Comparison of ENCODE assay signal across 8 mouse cellular contexts in genomic region chr5:4755326-4755725, GRCm38 (mm10). TPM values are rescaled to one million over a fixed set of nuclear protein-coding genes. Genes with fewer than 3 reads are reported as not detected.
A peak's percentile ranks its signal among the peaks of the same experiment; 100 is the strongest.
DNase-seq lines count a peak whose midpoint lies in the region; ATAC-seq and TF ChIP-seq lines count a peak whose summit lies in the region.
"Had no signal": no experiment of that assay in that cellular context is flagged by ENCODE, and none has a peak within 500 bp of the region (broad histone marks: within the 10 kb centered on the region; RNA-seq: fewer than 3 reads in every experiment).

No protein-coding gene starts in this region.

- no peaks in the 10 kb centered on the region for H3K27me3 ChIP-seq in forebrain, embryonic 12.5 days
- no peaks in the 10 kb centered on the region; the same call in 1 of the 2 replicates for H3K27me3 ChIP-seq in intestine, embryonic 15.5 days (replicated peaks)
- H3K27me3 ChIP-seq in neural tube, embryonic 12.5 days (replicated peaks): peaks cover 22% of the 10 kb centered on the region
- H3K27me3 ChIP-seq in thymus, adult 2 months (ENCODE audit: control insufficient read depth, insufficient read depth, low read length): peaks cover 3% of the 10 kb centered on the region; the same call in 1 of the 2 replicates

- intact Hi-C loops in left cerebral cortex, postnatal 4 days (cut with DNase I): loop anchor here (10.0 kb wide), 2 partner anchors 159 to 491 kb away; no protein-coding TSS in a partner anchor

- ATAC-seq in forebrain, embryonic 12.5 days (ENCODE audit: low FRiP score): no peak
- no peak for ATAC-seq in intestine, embryonic 15.5 days
- no peak for ATAC-seq in neural tube, embryonic 12.5 days (ENCODE audit: low FRiP score, low read depth)

- H3K36me3 ChIP-seq in forebrain, embryonic 12.5 days (replicated peaks): no peaks in the 10 kb centered on the region
- no peaks in the 10 kb centered on the region for H3K36me3 ChIP-seq in intestine, embryonic 15.5 days
- no peaks in the 10 kb centered on the region for H3K36me3 ChIP-seq in neural tube, embryonic 12.5 days
- no peaks in the 10 kb centered on the region for H3K36me3 ChIP-seq in thymus, adult 2 months (ENCODE audit: control insufficient read depth, insufficient read depth, low read length)

- no peak for TF ChIP-seq POLR2A in thymus, adult 2 months (IDR thresholded peaks at IDR 0.05; ENCODE audit: control insufficient read depth, extremely low read depth, insufficient read depth, low read length, poor library complexity)

- DNase-seq in layer of hippocampus, adult 2 months (ENCODE audit: low spot score in 2 of 2): no peak
- no peak for DNase-seq in layer of hippocampus, adult 11-12 months (ENCODE audit: low spot score)
- DNase-seq in left cerebral cortex, postnatal 4 days: no peak
- DNase-seq in thymus, adult 2 months: no peak
- DNase-seq: thymus, postnatal 25 days had no signal

- no peak overlapping the region for H3K27ac ChIP-seq in layer of hippocampus, adult 2 months
- peak overlapping the region; percentile 31; the same call in 1 of the 2 replicates for H3K27ac ChIP-seq in forebrain, embryonic 12.5 days
- no peak overlapping the region for H3K27ac ChIP-seq in intestine, embryonic 15.5 days
- no peak overlapping the region for H3K27ac ChIP-seq in neural tube, embryonic 12.5 days
- no peak overlapping the region for H3K27ac ChIP-seq in thymus, adult 2 months (ENCODE audit: control insufficient read depth, insufficient read depth, low read length)

- H3K9ac ChIP-seq in forebrain, embryonic 12.5 days: peak overlapping the region; percentile 95
- H3K9ac ChIP-seq in intestine, embryonic 15.5 days: peak overlapping the region; percentile 86
- H3K9ac ChIP-seq in neural tube, embryonic 12.5 days: peak overlapping the region; percentile 84; the same call in 1 of the 2 replicates

- H3K4me1 ChIP-seq in forebrain, embryonic 12.5 days: peaks cover 31% of the 10 kb centered on the region
- peaks cover 14% of the 10 kb centered on the region; the same call in 1 of the 2 replicates for H3K4me1 ChIP-seq in intestine, embryonic 15.5 days (replicated peaks)
- H3K4me1 ChIP-seq in neural tube, embryonic 12.5 days: peaks cover 25% of the 10 kb centered on the region
- no peaks in the 10 kb centered on the region for H3K4me1 ChIP-seq in thymus, adult 2 months (replicated peaks; ENCODE audit: control insufficient read depth, insufficient read depth, low read length)

- no peak for TF ChIP-seq CTCF in layer of hippocampus, adult 2 months (conservative IDR thresholded peaks at IDR 0.05)
- no peak for TF ChIP-seq CTCF in thymus, adult 2 months (IDR thresholded peaks at IDR 0.05; ENCODE audit: borderline replicate concordance, control insufficient read depth, extremely low read depth, insufficient read depth, low read length, poor library complexity)

- 29% methylated on average over 11 of the region's 11 CpGs for WGBS in forebrain, embryonic 12.5 days
- WGBS in intestine, embryonic 15.5 days: 45% methylated on average over 11 of the region's 11 CpGs
- 36% methylated on average over 11 of the region's 11 CpGs for WGBS in neural tube, embryonic 12.5 days
- WGBS in thymus, adult 2 months: 66% methylated on average over 11 of the region's 11 CpGs

- H3K4me2 ChIP-seq in forebrain, embryonic 12.5 days: peak overlapping the region; percentile 96
- peak overlapping the region; percentile 93 for H3K4me2 ChIP-seq in intestine, embryonic 15.5 days (replicated peaks)
- H3K4me2 ChIP-seq in neural tube, embryonic 12.5 days (replicated peaks): peak overlapping the region; percentile 98

- peak overlapping the region; percentile 88 for H3K4me3 ChIP-seq in layer of hippocampus, adult 2 months
- H3K4me3 ChIP-seq in forebrain, embryonic 12.5 days (replicated peaks): peak overlapping the region; percentile 72
- peak overlapping the region; percentile 86 for H3K4me3 ChIP-seq in intestine, embryonic 15.5 days (replicated peaks)
- H3K4me3 ChIP-seq in neural tube, embryonic 12.5 days: peak overlapping the region; percentile 74
- no peak overlapping the region for H3K4me3 ChIP-seq in thymus, adult 2 months (ENCODE audit: control insufficient read depth, insufficient read depth, low read length)

- H3K9me3 ChIP-seq in forebrain, embryonic 12.5 days: no peaks in the 10 kb centered on the region
- no peaks in the 10 kb centered on the region for H3K9me3 ChIP-seq in intestine, embryonic 15.5 days
- H3K9me3 ChIP-seq in neural tube, embryonic 12.5 days: no peaks in the 10 kb centered on the region

RNA-seq across cellular contexts. Expression of gene Fzd1, which starts 2.5 kb away (rescaled TPM):
- total RNA-seq in layer of hippocampus, adult 2 months (2021): 1 to 10 TPM; 9.3 to 9.4 TPM
- 31.1 and 37.5 TPM in 2 replicates for polyA plus RNA-seq in forebrain, embryonic 12.5 days (2016; fragmentation: Nextera tagmentation; extraction: Ambion mirVana)
- 16.9 and 17.8 TPM in 2 replicates for polyA plus RNA-seq in intestine, embryonic 15.5 days (2015; fragmentation: Nextera tagmentation; extraction: Ambion mirVana)
- polyA plus RNA-seq in neural tube, embryonic 12.5 days (2016; fragmentation: Nextera tagmentation; extraction: Ambion mirVana): 21.2 and 22.1 TPM in 2 replicates
- total RNA-seq in left cerebral cortex, postnatal 4 days (2021): 10 to 100 TPM; 13.2 to 14.0 TPM
- 5.8 and 6.2 TPM in 2 replicates for polyA plus RNA-seq in thymus, adult 2 months (2012; rRNA removed)
